8 mouse cellular contexts compared by ENCODE assay signal in genomic region chr1:71099945-71100515, GRCm38 (mm10). TPM values are rescaled to one million over a fixed set of nuclear protein-coding genes. Genes with fewer than 3 reads are reported as not detected.
DNase-seq lines count a peak whose midpoint lies in the region; ATAC-seq lines count a peak whose summit lies in the region.

No protein-coding gene starts in this region.

- H3K4me3 ChIP-seq in lung, embryonic 15.5 days: no peak overlapping the region
- H3K4me3 ChIP-seq in intestine, embryonic 16.5 days (ENCODE audit: low read length): no peak overlapping the region
- H3K4me3 ChIP-seq in stomach, embryonic 16.5 days (replicated peaks; ENCODE audit: low read length): peak overlapping the region; percentile 1; the same call in 1 of the 2 replicates
- no peak overlapping the region for H3K4me3 ChIP-seq in kidney, embryonic 14.5 days (ENCODE audit: low read length)

- no peak overlapping the region for H3K9ac ChIP-seq in lung, embryonic 15.5 days
- no peak overlapping the region for H3K9ac ChIP-seq in intestine, embryonic 16.5 days (ENCODE audit: low read depth, low read length)
- H3K9ac ChIP-seq in stomach, embryonic 16.5 days (ENCODE audit: low read length): peak overlapping the region; percentile 32; the same call in 1 of the 2 replicates
- H3K9ac ChIP-seq in kidney, embryonic 14.5 days (ENCODE audit: low read depth, low read length): no peak overlapping the region

- H3K36me3 ChIP-seq in lung, embryonic 15.5 days: 0 out of 2 replicates have a peak, but pooled peaks cover 2% of the 10 kb centered on the region
- H3K36me3 ChIP-seq in intestine, embryonic 16.5 days (ENCODE audit: control insufficient read depth, insufficient read depth, low read length): no peaks in the 10 kb centered on the region
- no peaks in the 10 kb centered on the region for H3K36me3 ChIP-seq in stomach, embryonic 16.5 days (ENCODE audit: control insufficient read depth, insufficient read depth, low read length)
- no peaks in the 10 kb centered on the region for H3K36me3 ChIP-seq in kidney, embryonic 14.5 days (ENCODE audit: control insufficient read depth, insufficient read depth, low read length)

- peak overlapping the region; percentile 58 for H3K4me2 ChIP-seq in lung, embryonic 15.5 days
- H3K4me2 ChIP-seq in intestine, embryonic 16.5 days (ENCODE audit: low read depth, low read length): no peak overlapping the region
- H3K4me2 ChIP-seq in stomach, embryonic 16.5 days (ENCODE audit: low read depth, low read length): peak overlapping the region; percentile 61; the same call in 1 of the 2 replicates
- no peak overlapping the region; the same call in 1 of the 2 replicates for H3K4me2 ChIP-seq in kidney, embryonic 14.5 days (replicated peaks; ENCODE audit: low read depth, low read length)

- peaks cover 17% of the 10 kb centered on the region for H3K4me1 ChIP-seq in lung, embryonic 15.5 days
- peaks cover 5% of the 10 kb centered on the region; the same call in 1 of the 2 replicates for H3K4me1 ChIP-seq in intestine, embryonic 16.5 days (ENCODE audit: control insufficient read depth, insufficient read depth, low read length)
- H3K4me1 ChIP-seq in stomach, embryonic 16.5 days (ENCODE audit: control insufficient read depth, insufficient read depth, low read length): peaks cover 16% of the 10 kb centered on the region; the same call in 1 of the 2 replicates
- 0 out of 2 replicates have a peak, but pooled peaks cover 6% of the 10 kb centered on the region for H3K4me1 ChIP-seq in kidney, embryonic 14.5 days (ENCODE audit: control insufficient read depth, insufficient read depth, low read length)

- no peaks in the 10 kb centered on the region for H3K27me3 ChIP-seq in lung, embryonic 15.5 days
- no peaks in the 10 kb centered on the region for H3K27me3 ChIP-seq in intestine, embryonic 16.5 days (replicated peaks; ENCODE audit: control insufficient read depth, insufficient read depth, low read length)
- H3K27me3 ChIP-seq in stomach, embryonic 16.5 days (ENCODE audit: control insufficient read depth, insufficient read depth, low read length): no peaks in the 10 kb centered on the region
- H3K27me3 ChIP-seq in kidney, embryonic 14.5 days (ENCODE audit: control insufficient read depth, insufficient read depth, low read length): no peaks in the 10 kb centered on the region

- H3K9me3 ChIP-seq in lung, embryonic 15.5 days: no peaks in the 10 kb centered on the region
- no peaks in the 10 kb centered on the region for H3K9me3 ChIP-seq in intestine, embryonic 16.5 days (ENCODE audit: control insufficient read depth, low read length)
- no peaks in the 10 kb centered on the region for H3K9me3 ChIP-seq in stomach, embryonic 16.5 days (replicated peaks; ENCODE audit: control insufficient read depth, low read length)
- no peaks in the 10 kb centered on the region for H3K9me3 ChIP-seq in kidney, embryonic 14.5 days (ENCODE audit: control insufficient read depth, low read length)

- WGBS in lung, embryonic 15.5 days: 33% methylated on average over 3 of the region's 3 CpGs
- 36% methylated on average over 3 of the region's 3 CpGs for WGBS in intestine, embryonic 16.5 days
- 32% methylated on average over 3 of the region's 3 CpGs for WGBS in stomach, embryonic 16.5 days
- 14% methylated on average over 3 of the region's 3 CpGs for WGBS in kidney, embryonic 14.5 days

- H3K27ac ChIP-seq in lung, embryonic 15.5 days: 0 out of 2 replicates have a peak overlapping the region, but pooled peaks have one; percentile 35
- H3K27ac ChIP-seq in intestine, embryonic 16.5 days (ENCODE audit: low read length): 0 out of 2 replicates have a peak overlapping the region, but pooled peaks have one; percentile 8
- peak overlapping the region; percentile 11; the same call in 1 of the 2 replicates for H3K27ac ChIP-seq in stomach, embryonic 16.5 days (ENCODE audit: low read length)
- no peak overlapping the region for H3K27ac ChIP-seq in kidney, embryonic 14.5 days (ENCODE audit: low read depth, low read length)

- ATAC-seq in lung, embryonic 15.5 days (ENCODE audit: borderline replicate concordance, extremely low read depth, low FRiP score, low TSS enrichment): no peak
- ATAC-seq in intestine, embryonic 16.5 days: no peak
- no peak for ATAC-seq in stomach, embryonic 16.5 days (ENCODE audit: insufficient read depth, low FRiP score)
- no peak for ATAC-seq in kidney, embryonic 14.5 days (ENCODE audit: low FRiP score, low TSS enrichment)

- no peak for DNase-seq in lung, postnatal 25 days (ENCODE audit: low spot score)
- DNase-seq in embryo, embryonic 10.5 days (ENCODE audit: low spot score): peak; percentile 12
- DNase-seq in left cerebral cortex, adult 18-20 months (ENCODE audit: low spot score in 2 of 2): no peak
- no peak for DNase-seq in frontal cortex, postnatal 25 days (ENCODE audit: low spot score in 2 of 2)

RNA-seq across cellular contexts. Expression of gene Bard1, which starts 2.9 kb away (rescaled TPM):
- 2.4 and 2.6 TPM in 2 replicates for polyA plus RNA-seq in lung, embryonic 15.5 days (2015; fragmentation: Nextera tagmentation; extraction: Ambion mirVana)
- 1.1 and 1.5 TPM in 2 replicates for polyA plus RNA-seq in intestine, embryonic 16.5 days (2015; fragmentation: Nextera tagmentation; extraction: Ambion mirVana)
- 1.3 and 1.4 TPM in 2 replicates for polyA plus RNA-seq in stomach, embryonic 16.5 days (2015; fragmentation: Nextera tagmentation; extraction: Ambion mirVana)
- under 1 TPM; 0.45 to 0.51 TPM for total RNA-seq in left cerebral cortex, adult 18-20 months (2021)
- polyA plus RNA-seq in kidney, embryonic 14.5 days (2014; fragmentation: Nextera tagmentation; extraction: Ambion mirVana): 3.7 and 3.9 TPM in 2 replicates

Comparison
In these comparisons a context has a peak if more than half of its experiments do, and no peak if none do; other contexts are left out.
1. H3K4me2 ChIP-seq: peak in lung, embryonic 15.5 days (single experiment) and stomach, embryonic 16.5 days (single experiment); none in intestine, embryonic 16.5 days (single experiment) and kidney, embryonic 14.5 days (single experiment).